Mouse (Mus musculus): ENCODE data around the gene Ctcfl.

DNA sequence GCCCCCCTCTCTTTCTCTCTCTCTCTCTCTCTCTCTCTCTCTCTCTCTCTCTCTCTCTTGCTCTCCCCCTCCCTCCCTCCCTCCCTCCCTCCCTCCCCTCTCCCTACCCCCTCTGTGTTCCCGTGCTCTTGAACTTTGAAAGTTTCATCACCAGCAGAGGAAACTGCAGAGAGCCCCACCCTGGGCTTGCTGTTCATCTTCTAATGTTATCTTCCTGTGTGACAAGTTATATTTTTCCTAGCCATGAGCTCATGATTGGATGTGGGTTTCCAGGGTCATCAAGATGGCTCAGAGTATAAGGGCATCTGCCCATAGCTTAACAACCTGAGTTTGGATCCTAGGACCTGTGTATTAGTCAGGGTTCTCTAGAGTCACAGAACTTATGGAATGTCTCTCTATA, 56.1 kb downstream of the Ctcfl start:
- TF ChIP-seq CTCF (IDR thresholded peaks at IDR 0.05; ENCODE audit: extremely low read depth, insufficient read depth, low read length) (no peak), POLR2A (IDR thresholded peaks at IDR 0.05; ENCODE audit: extremely low read depth, insufficient read depth, low read length) (no peak)

All from cortical plate, adult 2 months (tissue).